Mouse (Mus musculus) heart, adult 8-10 months (tissue): ENCODE data around the gene Adgrl2. TPM values are rescaled to one million over a fixed set of nuclear protein-coding genes. Genes with fewer than 3 reads are reported as not detected.

ENCODE experiments used
- DNase-seq: peaks from one replicate; pipeline ENCODE4 v3.0.0; 2022; ENCODE audit warnings: low spot score
- total RNA-seq, 4 experiments: library from RNA; stranded (reverse); gene quantifications; 2 replicates each; pipeline ENCODE4 v1.2.4; 2022

Adgrl2 gene
- total RNA-seq, 4 experiments from 2014 or later: 49.7 to 58.2 (median 51.3) TPM

DNA sequence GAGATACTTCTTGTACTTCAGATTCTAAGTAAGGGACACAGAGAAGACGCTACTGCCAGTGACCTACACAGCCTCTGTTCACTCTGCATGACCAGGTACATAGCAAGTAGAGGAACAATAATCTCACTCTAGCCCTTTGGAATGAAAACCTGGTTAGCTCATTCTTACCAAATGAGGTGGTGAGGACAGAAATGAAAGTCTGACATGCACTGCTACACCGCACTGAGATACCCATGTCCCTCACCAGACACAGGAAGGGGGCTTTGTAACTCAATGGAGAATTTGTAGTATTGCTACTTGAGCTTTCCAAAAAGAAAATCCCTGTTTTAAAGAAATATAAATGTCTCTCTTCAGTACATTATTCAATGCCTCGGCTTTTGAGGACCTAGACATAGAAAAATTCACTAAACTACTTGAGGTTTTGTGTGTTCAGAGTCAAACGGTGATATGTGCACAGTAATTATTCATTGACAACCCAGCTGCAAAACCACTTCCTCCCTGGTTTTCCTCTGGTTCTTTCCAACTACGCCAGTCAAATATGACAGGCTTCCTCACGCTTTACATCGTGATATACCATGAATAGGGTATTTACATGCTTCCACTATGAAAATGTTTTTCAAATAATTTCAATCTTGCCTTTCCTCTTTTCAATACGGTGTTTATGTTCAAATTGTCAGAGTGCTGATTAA lies 104.2 kb downstream of the Adgrl2 start:
- no peak for DNase-seq

DNA sequence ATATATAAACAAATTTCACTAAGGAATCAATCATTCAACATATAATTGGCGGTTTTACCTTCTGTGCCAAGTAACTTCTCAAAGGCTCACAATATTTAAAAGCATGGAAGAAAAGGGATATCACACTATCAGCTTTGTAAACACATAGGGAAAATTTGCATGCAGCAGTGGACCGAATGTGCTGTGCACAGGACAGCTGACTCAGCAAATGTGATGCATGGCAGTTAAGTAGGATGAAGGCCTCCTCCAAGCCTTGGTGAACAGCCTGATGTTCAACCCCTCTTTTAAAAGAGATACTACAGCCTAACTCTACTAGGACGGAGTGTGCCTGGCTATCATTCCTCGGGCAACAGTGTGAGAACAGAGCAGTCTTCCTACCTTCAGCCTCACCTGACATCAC lies 105.2 kb downstream of the Adgrl2 start:
- DNase-seq: no peak

DNA sequence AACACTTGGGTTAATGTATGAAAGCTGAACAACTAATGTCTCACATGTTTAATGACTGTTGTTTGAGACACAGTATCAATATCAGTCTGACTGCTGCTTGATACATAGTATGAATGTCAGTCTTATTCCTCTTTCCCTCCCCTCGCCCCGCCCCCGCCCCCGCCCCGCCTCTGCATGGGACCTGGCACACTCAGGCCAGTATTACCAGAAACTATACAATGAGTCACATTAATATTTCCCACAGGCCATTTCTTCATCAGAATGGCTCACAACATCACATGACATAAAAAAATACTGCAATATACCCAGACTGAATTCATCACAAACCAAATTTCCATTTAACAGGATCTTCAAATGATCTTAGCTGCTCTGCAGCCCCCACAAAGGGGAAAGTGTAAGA lies 108.9 kb downstream of the Adgrl2 start:
- no peak for DNase-seq

DNA sequence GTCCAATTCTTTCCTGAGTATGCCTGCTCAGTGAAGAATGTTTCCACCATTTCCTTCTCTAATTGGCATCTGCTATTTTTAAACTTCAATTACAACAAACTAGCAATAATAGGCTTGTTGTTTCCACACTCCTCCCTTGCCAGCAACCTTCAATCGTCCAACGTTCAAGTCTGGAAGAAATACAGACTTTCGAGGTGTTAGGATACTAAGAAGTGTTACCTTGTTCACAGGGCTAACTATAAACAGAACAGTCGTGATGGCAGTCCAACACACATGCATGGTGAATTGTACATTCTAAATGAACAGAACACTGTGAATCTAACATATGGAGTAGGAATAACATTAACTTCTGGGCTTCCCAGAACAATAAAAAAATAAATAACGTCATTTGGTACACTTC lies 117.8 kb downstream of the Adgrl2 start:
- no peak for DNase-seq

DNA sequence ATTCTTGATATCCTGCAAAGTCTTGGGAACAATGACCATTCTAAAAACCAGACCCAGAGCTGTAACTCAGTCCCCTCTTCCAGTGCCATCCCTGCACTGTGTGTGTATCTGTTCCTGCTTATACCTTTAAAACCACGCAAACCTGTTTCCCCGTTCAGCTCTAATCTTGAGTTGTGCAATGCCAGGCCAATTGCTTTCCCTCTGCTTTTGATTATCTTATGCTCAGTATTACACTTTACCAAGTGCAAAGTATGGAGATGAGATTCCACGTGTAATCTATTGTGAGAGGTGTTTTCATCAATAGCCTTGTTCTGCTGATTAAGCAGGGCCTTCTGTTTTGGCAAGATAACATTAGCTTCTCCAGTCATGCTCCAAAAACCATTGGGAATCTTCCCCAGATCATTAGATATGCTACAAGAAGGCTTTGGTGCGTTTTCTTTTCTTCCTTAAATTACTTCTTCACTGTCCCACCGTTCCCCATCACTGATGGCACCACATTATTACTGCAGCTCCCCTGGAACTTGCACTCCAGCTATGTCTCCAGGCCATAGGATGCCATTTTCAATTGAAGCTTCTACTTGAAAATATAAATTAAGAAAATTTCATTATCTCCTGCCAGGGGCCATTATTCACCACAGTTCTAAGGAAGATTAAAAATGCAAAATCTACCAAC lies 118.4 kb downstream of the Adgrl2 start:
- no peak for DNase-seq

DNA sequence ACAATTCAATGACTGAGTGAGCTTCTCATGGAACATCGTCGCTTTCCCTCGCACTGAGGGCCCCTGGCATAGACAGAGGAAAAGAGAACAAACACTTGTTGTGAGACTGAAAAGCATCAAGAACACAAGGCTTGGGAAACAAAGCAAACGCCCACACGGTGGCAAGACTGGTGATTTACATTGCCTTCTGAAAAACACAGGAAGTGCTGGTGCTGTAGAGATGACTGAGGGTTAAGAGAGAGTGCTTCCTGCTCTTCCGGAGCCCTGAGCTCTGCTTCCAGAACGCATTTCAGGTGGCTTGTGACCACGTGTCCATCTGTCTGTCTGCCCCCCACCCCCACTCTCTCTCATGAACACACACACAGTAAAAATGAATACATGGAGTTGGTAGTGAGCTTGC lies 122.7 kb downstream of the Adgrl2 start:
- no peak for DNase-seq

DNA sequence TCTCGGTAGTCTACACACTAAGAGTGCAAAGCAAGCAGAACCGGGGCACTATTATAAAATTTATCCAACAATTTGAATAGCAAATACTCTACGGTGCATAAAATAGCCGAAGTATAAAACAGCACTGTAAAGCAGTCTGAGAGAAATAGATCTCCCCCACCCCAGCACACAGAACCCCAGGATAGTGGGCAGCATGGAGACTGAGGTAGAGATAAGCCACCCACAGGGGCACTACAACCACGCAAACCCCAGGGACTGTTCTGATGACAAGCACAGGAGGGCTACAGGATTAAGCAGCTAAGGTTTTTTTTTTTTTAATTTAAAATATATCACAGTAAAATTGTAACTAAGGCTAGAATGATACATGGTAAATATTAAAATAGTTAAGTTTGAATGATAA lies 123.7 kb downstream of the Adgrl2 start:
- no peak for DNase-seq

DNA sequence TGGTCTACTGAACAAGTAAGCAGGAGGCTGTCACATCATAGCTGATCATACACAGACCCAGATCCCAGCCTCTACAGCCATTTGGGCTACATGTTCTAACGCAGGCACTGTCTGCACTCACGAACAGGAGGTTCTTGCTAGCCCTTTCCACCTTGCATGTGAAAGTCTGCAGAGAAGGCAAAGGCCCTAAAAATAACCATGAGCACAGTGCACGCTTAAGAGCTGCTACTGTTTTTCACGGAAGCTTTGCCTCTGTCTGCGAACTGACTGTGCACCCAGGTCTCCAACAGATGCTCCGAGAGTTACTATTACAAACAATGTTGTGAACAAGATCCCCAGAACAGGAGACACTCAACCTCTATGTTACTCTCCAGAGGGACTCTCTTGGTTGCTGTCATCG lies 124.3 kb downstream of the Adgrl2 start:
- DNase-seq: no peak

DNA sequence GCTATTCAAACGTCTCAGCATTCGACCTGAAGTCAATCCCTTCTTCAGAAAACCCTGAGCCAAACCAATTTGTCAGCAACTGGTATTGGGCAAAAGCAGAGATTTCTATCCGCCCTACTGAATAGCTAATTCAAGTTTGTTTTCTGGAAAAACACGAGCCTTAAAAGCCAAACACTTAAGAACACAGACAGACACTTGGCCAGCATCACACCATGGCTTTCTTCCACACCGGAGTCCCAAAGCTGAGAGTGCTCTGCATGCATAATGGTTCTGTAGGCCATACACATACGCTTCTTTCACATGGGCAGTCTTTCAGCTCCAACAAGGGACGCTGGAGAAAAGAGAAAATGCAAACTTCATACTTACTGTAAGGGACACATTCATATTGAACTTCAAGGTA lies 125.1 kb downstream of the Adgrl2 start:
- no peak for DNase-seq

DNA sequence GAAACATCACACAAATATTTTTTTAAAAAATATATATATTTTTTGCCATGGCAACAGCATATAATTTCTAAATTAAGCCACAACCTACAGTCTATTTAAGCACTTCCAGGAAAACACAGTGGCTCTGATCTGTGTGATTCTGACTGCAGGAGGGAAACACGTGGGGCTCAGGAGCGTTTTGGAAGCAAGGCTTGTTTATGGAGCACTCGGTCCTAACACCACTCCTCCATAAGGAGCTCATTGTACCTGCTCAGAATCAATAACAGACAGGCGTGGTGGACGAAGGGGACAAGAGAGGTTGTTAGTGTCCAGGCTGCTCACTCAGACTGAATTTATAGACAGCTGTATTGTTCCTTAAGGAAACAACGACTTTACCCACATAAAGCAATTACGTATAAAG lies 128.5 kb downstream of the Adgrl2 start:
- no peak for DNase-seq

DNA sequence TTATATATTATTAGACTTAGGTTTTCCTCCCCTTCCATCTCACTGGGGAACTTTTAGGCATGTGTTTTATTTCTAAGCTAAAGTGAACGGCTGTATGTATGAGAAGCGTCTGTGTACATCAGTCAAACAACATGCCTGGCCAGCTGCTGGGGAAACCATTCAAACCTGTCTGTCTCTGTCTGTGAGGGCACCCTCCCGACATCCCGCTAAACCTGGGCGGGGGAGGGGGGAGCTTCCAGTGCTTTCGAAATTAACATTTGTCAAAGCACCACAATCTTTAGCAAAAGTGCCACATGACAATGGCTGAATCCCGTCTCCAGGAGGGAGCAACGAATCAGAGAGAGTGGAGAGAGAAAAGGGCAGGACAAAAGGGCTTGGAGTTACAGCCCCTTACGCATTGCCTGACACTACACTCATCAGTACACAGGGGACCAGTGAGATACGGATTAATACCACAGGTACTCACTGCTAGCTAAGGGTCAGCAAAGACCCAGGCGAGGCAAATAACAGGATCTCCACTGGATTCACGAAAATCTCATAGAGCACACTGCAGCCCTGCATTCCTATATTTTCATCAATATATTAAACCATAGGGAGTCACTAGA lies 135.9 kb downstream of the Adgrl2 start:
- no peak for DNase-seq

DNA sequence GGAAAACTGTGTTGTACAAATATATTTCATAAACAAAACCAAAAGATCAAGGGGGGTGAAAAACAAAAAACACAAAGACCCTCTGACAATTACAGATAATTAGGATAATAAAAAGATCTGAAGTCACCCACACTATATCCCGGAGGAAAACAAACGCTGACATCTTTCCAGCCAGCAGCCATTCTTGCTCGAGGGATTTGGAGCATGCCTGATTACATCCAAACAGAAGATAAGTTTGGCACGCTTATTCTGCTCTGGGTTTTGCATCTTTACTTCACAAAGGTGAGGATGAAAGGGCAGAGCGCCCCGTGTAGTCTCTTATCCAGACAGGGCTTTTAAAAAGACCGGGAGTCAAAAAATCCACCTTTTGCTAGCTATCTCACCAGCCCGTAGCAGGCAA lies 137.0 kb downstream of the Adgrl2 start:
- no peak for DNase-seq

DNA sequence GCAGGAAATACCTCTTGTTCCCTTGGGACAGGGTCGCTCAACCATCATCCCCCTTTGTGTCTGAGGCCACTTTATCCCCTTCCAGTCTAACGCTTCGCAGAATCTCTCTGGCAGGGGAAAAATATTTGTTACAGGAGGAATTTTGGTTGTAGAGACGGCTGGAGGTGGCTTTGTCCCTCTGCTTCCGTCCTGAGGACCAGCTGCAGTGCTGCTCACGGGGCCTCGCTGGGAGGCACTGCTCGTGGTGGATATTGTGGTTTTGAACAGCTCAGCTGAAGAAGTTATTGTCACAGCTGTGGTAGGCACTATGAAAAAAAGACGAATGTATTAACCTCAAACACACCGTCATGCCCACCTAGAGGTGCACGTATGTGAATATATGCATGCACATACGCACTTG lies 137.8 kb downstream of the Adgrl2 start:
- no peak for DNase-seq

DNA sequence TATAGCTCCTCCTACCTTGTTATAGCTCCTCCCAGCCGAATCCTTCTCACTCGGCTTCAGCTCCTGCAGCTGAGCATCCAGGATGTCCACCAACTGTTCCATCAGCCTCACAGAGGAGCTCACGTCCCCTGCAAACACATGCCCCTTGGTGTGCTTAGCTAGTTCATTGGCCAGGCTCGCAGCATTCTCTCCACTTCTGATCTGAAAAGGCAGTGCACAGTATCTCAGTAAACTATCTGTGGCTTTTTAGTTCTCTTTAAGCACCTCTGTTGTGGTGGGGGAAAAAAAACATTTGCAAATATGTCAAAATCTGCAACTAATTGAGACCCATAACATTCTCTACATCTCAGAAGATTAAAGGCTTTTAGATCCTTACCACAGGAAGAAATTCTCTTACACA lies 139.5 kb downstream of the Adgrl2 start:
- DNase-seq: no peak

DNA sequence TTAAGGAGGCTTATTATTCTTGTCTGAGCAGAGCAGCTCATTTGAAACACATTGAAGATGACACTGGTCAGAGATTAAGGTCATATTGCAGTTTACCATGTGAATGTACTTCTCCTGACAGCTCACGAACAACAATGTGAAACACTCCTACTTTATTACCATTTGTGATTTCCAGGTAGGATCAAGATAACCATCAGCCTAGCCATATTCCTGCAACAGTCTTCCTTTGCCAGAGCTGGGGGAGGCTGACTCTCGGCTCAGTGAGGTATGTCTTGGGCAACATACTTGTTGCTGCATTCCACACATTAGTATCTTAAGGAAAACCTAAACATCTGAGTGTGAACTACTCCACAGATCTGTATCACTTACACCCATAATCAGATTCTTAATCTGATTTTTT lies 142.0 kb downstream of the Adgrl2 start:
- DNase-seq: no peak

DNA sequence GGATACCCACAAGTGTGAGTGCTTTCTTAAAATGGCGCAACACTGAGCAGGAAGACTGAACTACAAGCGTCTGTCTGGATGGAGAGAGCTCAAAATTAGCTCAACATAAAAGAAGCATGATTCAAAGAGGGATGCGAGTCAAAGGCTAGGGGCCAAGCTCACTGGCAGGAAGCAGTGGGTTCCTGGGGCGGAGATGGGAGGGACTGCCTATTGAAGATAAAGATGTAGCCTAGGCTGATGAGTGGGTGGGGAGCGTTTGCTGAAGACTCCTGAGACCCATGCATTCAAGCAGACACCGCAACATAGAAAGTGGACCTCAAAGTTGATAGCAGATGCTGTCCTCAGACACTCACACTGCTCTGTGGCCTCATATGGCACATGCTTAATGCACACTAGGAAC lies 146.2 kb downstream of the Adgrl2 start:
- no peak for DNase-seq

DNA sequence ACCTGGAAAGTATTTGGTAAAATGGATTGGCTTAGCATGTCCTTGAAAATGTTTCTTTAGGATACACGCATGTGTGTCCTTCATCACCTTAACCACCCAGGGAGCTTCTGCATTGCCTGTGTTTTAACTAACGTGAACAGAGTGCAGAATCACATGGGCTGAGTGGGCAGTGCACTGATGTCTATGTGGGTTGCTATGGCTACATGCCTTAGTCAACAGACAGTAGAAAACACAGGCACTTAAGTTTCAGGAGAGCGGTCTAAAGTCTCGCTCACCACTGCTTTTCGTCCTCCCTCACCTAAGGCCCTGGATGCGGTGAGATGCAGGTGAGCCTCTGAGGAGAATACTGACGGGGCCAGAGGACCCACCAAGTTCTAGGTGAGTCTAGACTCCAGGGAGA lies 147.8 kb downstream of the Adgrl2 start:
- DNase-seq: no peak

DNA sequence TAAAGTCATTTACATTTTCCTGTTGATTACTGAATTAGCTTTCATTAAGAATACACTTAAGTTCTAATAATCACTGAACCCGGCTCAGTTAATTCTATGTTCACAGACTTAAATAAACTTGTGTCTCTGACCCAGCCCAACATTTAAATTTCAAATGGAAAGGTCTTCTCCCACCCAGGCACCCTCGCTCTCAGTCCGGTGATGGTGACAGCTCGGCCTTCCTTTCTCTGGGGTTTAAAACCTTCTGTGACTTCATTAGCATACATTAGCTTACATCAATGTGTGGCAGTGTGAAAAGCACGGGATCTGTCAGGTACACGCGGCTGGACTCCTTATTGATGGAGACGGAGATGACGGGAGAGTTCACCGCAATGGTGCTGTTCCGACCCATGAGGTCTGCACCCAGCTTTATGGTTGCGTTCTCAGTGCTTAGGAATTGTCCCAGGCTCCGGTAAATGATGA lies 151.5 kb downstream of the Adgrl2 start:
- no peak for DNase-seq

DNA sequence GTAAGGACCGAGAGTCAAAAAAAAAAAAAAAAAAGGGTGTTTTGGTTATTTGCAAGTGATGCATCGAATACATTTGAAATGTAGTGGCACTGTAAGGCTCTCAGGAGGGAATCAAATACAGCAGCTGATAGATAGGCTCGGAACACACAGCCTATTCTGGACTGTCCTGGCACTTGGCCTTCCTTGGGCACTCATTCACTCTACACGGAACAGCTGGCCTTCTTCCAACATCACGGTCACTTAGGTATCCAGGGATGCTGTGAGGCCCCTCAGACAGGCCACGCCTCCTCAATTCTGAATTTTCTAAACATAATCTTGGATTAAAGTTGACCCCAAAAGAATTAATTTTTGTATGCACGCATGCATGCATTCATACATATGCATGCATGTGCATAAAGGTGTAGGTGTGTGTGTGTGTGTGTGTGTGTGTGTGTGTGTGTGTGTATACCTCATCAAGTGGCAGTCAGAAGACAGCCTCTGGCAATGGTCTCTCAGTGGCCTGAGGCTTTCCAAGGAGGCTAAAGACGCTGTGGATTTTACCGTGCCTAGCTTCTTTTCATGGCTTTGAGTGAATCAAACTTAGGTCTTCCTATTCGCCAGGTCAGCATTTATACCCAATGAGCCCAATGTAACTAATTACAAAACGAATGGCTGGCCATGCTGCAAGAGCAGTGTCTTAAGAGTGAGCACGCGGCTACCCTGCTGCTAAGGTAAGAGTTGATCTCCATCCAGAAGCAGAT lies 152.1 kb downstream of the Adgrl2 start:
- DNase-seq: no peak

DNA sequence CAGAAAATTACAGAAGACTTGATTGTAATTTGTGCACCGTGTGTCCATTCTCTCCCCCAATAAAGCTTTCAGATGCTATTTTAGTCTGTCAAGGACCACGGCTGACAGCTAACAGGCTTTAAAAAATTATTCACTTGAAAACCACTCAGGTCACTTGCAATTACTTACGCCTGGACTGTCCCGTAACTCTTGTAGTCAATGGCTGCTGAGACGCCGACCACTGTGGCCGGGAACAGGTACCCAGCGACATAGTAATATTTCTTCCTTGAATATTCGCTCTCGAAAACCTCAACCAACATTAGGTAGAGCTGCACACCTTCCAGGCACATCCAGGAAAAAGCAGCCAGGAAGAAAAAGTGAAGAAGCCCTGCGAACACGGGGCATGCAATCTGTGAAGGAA lies 155.2 kb downstream of the Adgrl2 start:
- no peak for DNase-seq

DNA sequence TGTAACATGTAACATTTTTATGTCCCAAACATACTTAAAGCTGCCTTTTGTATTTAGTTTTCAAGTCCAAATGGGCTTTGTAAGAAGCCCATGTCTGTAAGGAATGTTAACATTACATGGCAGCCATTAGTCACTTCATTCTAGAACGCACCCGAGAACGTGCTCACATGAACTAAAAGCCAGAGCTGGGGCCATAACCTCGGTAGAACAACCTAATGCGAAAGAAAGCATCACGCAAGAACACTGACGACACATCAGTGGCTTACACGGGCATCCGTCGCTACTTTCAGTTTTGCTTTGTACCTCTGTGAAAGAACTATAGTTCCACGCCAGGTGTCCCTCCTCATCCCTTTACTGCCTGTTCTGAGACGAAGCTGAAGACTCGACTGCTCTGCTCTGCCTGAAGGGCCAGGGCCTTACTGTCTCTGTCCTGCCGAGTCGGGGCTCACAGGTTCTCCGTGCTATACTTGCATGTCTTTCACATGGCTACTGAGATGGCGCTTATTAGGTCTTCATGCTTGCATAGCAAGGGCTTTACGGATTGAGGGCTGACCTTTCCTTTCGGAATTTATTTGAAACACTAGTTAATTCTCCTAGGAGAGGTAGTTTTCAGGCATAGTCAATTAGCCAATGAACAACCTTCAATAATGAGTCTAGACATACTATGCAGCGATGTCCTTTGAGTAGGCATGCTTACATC lies 157.1 kb downstream of the Adgrl2 start:
- no peak for DNase-seq

DNA sequence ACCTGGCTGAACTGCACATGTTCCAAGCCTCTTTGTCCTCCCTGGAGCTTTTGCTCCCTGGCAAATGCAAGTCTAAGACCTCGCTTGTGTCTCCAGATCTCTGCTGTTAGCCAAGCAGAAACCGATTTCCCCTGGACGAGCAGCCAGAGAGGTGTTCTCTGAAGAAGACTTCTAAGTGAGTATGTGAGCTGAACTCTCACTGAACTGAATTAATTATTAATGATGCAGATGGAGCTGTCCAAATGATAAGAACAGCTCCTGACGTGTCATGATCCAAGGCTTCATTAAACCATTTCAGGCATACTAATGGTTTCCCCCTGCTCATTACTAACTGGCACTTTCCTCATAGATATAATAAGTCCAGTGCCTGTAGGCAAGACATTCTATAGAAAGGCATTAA lies 158.4 kb downstream of the Adgrl2 start:
- DNase-seq: no peak
